Mouse (Mus musculus) left cerebral cortex, postnatal 36 days (tissue): ENCODE measurements around the gene Nectin1. TPM values are rescaled to one million over a fixed set of nuclear protein-coding genes. Genes with fewer than 3 reads are reported as not detected.

ENCODE experiments used
- DNase-seq, 2 experiments: peaks; one replicate each; pipeline ENCODE4 v3.0.0; 2021 to 2022; ENCODE audit warnings: low spot score in 2 of 2, mixed read lengths in 1 of 2
- intact Hi-C: fragments of 180-260 bp; cut with DNase I; formaldehyde crosslinking; loops from one replicate; pipeline ENCODE4 v1.15.1; 2025
- total RNA-seq, 2 experiments: library from RNA; stranded (reverse); gene quantifications; 2 replicates each; pipeline ENCODE4 v1.2.3; 2021

Gene Nectin1
- 100 to 1,000 TPM in 1 of 2 experiments, 10 to 100 TPM in 1; 84.8 to 103 TPM for total RNA-seq

DNA sequence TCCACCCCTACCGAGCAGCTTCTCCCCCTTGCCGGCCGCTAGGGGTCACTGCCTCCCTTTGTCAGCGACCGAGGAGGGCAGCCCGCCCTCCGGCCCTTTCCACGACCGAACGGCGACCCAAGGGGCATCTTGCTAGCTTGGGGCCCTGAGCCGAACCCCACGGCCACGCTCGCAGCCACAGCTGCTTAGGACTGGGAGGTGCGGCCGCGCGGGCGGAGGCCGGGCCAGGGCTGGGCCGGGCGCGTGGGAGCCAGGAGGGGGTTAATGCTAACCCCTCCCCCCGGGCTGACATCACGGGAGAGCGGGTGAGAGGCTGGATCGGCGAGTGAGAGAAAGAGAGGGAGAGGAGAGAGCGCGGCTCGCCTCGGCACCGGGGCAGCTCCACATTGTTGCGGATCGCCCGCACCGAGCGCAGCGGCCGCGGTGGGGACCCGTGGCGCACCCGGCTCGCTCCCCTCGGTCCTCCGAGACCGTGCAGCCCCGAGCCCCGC lies at the start of gene Nectin1:
Gene Nectin1 (plus strand): TSS at position 338 of the 491 bp plus-strand sequence.
- peak; percentile 88 to 91 for DNase-seq
- intact Hi-C loops, result loop anchor here (2.0 to 5.0 kb wide), 4 partner anchors 59 to 229 kb away; no protein-coding TSS in a partner anchor

DNA sequence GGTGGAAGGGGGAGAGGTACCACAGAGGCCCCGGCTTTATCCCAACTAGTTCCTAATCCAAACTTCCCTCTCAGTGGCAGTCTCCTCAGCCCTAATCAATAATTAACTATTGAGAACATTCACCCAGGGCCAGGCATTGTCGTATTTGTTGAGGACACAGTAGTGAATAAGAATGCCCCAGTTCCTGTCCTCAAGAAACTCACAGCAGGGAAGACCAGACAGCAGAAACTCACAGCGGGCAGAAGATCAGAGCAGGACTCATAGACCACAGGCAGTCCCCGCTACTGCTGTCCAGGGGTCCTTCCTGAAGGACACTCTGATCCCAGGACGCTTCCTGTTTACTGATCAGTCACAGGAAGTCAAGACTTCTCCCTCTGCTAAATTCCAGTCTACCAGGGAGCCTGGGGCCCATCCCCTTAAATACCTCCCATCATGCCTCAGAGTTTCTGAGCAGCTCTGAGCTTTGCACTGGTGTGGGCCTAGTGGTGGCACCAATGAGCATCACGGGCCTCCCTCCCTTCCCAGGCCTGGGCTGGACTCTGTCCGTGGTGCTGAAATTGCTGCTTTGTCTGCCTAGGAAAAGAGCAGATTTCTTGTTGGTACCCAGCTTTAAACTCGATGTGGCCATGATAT lies 45.6 kb upstream of the Nectin1 start:
- intact Hi-C loops, result no loop called here
- no peak for DNase-seq

DNA sequence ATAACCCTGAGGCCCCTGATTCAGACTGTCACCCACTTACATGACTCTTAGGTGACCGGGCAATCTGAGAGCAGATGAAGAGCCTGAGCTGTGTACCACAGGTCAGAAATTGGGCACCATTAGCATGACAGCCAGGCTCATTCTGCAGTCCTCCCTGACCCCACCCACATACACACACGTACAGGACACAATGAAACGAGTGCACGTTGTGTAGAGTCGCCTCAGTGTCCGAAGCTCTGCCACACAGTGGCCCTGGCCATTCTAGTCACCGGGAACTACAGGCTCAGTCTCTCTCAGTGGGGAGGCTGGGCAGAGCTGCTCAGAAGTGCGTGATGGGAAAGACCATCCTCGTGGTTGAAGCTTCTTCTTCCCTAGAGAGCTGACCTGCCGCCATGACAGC lies 44.9 kb upstream of the Nectin1 start:
- no peak for DNase-seq
- intact Hi-C loops, result no loop called here

DNA sequence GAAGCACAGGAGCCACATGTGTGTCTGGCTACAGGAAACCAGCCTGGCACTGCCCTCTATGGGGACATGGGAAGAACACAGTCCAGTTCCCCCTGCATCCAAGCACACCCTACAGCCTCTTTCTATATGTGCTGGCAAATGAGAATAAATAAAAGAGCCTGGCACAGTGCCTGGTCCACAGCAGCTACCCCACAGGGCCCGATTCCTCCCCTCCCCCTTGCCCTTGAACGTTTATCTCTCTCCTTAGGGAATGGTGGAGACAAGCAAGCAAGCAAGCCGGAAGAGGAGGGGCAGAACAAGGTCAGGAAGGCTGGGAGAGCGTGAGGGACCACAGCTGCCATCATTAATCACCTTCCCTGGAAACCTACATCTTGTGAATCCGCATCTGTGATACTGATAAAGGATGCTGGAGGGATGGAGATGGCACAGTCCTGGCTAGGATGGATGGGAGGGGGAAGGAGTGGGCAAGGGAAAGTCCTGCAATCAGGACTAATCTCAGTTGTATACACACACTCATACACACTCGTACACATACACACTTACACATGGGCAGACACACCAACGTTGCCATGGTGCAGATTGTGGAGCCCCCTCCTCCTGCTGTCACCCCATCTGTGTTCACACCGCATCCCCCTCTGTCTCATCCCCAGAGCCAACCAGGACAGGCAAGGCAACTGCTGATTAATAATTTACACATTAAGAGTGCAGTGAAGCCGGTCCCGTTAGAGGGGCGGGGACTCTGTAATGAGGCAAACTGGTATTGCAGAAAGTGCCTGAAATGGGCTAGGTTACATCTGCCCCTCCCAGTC lies 44.2 kb upstream of the Nectin1 start:
- intact Hi-C loops, result no loop called here
- DNase-seq, result no peak

DNA sequence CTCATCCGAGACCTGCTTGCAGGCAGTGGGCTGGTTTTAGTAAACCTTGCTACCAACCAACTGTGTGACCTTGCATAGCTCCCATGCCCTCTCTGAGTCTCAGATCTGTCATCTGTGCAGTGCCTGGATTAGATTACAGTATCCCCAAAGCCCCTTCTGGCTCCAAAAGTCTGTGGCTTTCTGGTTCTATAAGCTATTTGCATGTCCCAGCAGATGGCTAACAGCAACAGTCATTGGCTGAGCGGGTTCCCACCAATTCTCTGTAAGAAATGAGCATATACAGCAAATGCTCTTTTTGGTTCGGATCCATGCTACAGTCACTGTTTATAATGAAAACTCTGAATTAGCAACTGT lies 43.6 kb upstream of the Nectin1 start:
- DNase-seq, result no peak
- intact Hi-C loops, result no loop called here

DNA sequence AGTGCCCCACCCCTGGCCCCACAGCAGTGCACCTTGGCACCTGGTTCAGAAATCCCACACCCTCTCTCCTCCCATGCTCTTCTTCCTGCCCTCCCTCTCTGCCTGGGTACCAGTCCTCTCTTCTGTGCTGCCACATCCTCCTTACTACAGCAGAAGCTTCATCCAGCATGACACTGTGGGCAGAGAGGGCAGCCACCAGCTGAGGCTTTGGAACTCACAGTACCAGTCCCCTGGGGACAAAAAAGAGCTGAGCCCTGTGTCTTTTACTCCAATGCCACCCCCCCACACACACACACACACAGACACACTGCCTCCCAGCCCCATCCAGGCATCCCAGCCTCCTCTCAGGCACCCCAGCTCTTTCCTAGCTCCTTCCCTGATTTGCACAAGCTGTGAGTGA lies 42.0 kb upstream of the Nectin1 start:
- intact Hi-C loops, result no loop called here
- no peak for DNase-seq

DNA sequence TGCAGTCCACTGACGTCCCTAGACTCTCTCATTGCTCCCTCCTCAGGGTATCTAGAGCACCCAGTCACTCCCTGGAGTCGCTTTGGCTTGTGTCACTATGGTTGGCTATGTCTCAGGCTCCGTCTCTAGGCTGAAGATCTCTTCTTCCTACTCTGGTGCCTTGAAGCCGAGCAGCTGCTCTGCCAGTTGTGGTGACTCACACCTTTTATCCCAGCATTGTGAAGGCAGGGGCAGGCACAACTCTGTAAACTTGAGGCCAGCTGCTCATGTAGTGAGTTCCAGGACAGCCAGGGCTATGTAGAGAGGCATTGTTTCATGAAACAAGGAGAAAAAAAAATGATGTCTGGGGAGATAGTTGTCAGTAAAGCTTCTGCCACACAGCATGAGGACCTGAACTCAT lies 36.2 kb upstream of the Nectin1 start:
- no peak for DNase-seq
- intact Hi-C loops, result no loop called here

DNA sequence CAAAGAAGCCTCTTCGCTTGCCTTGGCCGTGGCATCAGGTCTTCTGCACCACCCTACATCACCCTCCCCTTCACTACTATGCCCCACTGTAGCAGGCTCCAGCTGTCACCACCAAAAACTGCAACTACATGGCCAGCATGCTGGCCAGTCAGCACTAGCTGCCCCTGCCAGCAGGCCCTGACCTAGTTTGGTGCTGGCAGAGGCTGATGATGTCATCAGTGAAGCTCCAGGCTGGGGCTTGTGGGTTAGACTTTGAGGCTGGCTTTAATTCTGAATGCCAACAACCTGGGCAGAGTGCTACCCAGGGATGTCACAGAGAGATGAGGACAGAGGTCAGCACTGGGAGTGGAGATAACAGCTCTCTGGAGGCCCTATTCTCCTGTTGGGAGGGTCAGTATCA lies 35.1 kb upstream of the Nectin1 start:
- no peak for DNase-seq
- intact Hi-C loops, result no loop called here

DNA sequence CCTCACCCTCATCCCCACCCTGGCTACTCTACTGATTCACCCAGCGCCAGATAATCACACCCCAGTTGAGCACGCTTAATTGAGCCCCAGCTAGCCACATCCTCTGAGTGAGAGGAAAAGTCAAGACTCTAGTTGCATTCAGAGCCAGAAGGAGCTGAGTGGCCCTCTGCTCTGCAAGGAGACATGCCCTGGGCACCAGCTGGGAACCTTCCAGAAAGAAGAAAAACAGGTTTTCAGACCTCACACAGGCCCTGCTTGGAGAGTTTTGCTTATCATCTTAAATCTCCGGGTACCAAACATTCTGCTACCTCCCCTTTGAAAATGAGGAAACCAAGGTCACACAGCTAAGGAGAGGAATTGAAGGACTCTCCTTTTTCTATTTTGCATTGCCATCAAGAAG lies 30.4 kb upstream of the Nectin1 start:
- no peak for DNase-seq
- intact Hi-C loops, result no loop called here

DNA sequence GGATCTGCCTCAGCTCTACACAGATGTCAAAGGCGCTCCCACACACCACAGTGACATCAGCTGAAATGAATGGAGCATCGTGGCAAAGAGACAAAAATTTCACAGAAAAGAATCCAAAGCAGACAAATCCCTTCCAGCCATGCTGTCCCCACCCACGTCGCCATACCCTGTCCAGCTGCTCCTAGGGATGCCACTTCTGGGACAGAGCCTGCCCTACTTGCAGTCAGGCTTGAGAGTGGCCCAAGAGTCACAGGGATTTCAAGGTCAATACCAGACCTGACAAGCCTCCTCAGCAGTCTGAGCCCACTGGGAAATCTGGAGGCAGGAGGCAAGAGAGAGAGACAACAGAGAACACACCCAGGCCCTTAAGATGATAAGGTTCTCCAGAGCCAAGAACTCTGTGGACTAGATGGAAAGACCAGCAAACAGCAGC lies 24.4 kb upstream of the Nectin1 start:
- intact Hi-C loops, result no loop called here
- peak in 1 of 2 experiments; percentile 22 for DNase-seq

DNA sequence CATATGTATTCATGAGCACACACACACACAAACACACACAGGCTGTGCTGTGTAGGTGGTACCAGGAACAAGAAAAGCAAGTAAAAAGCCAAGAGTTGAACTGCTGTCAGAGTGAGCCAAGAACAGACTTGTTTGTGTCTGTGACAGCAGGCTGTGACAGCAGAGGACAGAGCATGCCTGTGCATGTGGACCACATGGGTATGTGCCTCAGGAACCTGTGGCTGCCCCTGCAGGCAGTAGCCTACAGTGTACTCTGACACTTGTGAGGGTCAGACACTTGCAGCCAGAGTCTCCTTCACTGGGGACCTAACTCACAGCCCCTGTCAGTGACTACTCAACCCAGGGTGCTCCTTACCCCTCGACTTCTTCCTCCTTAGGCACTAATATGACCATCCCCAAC lies 23.7 kb upstream of the Nectin1 start:
- no peak for DNase-seq
- intact Hi-C loops, result no loop called here

DNA sequence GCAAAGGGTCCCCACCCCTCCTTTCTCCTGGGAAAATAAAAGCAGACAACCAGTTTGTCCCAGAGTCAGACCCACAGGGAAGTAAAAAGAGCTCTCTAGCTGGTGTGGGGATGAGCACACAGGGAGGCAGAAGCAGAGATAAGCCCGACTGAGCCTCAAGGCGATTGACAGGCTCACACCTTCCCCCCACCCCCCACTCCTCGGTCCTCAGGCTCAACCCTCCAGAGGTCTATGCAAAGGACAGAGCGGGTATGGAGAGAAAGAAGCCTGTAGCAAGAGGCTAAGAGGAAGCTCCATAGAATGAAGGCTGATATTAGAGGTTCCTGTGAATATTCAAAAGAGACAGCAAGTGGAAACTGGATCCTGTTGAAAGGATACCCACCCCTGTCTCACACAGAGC lies 19.7 kb upstream of the Nectin1 start:
- intact Hi-C loops, result no loop called here
- no peak for DNase-seq

DNA sequence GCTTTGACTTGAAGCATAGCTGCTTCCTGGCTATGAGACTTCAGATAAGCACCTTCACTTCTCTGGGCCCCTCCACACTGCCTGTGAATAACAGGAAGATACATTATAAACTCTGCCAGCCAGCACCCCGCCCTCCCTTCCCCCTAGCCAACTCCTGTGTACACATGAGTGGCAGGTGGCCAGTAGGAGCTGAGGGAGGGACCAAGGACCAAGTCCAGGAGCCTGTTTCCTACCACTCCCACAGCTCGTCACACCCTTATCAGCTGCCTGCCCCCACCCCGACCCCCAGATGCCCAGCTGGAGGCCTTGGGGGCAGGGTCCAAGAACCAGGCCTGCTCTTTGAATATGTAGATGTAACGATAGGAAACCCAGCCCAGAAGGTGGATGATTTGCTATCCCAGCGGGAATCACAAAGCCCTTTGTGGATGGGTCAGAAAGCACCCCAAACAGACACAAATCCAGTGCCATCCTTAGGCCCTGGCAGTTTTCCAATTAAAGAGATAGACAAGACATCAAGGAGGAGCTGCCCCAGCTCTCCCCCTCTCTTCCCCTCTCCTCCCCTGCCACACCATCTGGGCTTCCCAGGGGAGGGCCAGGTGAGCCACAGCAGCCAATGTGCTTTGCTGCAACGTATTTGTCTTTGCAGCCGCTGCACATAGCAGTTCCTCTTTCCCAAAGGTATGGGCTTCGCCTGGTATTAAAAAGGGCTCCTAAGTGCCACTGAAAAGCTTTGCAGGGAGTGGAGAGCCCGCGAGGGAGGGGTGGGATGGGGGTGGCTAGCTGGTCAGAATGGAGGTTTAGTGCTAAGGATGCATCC lies 14.1 kb upstream of the Nectin1 start:
- DNase-seq, result no peak
- intact Hi-C loops, result no loop called here

DNA sequence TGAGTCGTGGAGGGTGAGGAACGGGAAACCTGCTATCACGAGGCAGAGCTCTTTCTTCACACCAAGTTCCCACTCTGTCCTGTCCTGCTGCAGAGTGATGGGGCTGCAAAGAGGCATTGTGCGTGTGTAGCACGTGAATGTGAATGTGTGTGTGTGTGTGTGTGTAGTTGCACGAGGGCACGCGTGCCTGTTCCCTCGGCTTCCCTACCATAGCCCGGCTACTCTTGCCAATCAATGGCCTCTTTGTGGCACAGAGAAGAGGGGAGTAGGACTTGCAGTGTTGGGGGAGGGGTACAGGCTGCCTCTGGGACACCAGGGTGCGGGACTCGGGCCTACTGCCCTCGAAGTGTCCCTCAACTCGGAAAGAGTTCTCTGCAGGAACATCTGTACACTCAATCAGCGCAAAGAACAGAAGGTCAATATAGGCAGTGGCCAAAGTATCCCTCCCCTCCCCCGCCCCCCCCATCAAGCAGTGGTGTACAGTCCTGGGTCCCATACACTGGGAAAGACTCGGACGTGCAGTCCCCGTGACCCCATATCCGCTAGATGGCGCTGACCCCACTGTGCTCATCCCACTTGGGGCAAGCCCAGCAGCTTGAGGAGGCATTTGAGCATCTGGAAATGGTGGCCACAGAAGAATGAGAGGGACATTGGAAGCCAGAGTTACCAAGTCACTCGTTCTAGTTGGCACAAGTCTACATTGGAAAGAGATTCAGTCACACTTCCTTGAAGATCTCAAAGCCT lies 13.3 kb upstream of the Nectin1 start:
- intact Hi-C loops, result no loop called here

DNA sequence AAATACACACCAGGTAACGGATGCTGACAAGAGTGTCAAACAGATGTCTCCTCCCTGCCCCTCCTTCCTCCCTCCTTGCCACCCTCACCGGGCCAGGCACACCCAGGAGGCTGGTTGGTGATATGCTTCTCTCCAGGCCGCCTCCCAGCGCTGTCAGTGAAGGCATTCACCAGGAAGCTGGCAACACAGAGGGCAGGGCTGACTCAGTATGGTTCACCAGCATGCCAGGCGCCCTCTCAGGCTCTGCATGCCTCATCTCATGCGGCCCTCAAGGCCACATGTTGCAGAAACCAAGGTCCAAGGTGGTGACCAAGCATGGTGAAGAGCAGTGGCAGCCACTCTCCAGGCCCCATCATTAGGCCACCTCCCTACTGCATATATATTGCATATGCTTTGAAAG lies 11.9 kb upstream of the Nectin1 start:
- intact Hi-C loops, result no loop called here

More for the DNA sequence above, 13.3 kb upstream of the Nectin1 start:
- no peak for DNase-seq

DNA sequence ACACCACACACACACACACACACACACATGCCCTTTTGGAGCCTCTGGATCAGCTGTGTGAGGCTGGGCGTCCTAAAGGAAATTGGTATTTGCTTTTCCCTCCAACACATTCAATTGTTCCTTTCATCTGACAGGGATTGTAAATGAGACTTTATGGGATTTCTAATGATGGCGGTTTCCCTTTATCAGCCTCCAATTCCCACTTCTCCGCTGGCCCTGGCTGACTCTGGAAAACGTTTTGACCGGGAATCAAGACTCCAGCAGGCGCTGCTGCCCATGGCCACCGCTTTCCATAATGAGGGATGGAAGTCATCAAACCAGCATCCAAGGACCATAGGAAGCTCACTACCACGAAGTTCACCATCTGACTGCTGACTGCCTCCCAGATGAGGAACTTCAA lies 11.1 kb upstream of the Nectin1 start:
- intact Hi-C loops, result no loop called here
- no peak for DNase-seq

More for the DNA sequence above, 11.9 kb upstream of the Nectin1 start:
- DNase-seq, result no peak

DNA sequence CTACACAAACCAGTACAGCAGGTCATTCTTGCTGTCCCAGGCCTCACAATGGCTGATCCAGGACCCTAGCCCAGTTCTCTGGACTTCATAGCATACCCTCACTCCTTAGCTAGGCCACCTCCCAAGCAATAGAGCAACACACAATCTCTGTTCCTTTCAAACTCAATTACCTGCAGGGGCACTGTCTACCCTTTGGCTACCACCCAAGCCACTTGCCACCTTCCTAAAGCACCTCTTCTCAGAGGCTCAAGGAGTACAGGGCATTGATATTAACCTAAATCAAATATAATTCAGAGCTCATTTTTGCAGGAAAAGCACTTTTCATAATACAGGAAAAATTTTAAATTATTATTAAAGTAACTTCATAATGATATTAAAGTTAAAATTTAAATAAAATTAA lies 8.8 kb upstream of the Nectin1 start:
- intact Hi-C loops, result no loop called here
- DNase-seq, result no peak

DNA sequence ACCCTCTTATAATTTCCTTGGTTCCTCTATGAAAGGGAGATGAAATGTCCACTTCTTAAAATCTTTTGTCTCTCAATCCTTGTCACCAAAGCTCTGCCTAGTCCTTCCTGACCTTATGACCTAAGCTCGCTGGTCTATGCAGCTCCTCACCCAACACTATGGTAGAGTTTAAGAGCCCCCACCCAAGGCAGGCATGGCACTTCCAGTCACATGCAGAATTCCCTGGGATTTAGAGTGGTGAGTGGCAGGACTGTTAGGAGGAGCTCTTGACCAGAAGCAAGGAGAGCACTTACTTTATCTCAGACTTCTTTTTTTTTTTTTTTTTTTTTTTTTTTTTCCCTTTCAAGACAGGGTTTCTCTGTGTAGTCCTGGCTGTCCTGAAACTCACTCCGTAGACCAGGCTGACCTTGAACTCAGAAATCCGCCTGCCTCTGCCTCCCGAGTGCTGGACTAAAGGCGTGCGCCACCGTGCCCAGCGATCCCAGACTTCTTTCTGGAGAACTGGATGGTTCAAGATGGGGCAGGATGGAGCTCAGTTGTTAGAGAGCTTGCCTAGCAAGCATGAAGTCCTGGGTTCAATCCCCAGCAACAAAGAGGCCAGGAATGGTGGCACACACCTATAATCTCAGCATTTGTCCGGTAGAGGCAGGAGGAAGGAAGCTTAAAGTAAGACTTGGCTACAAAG lies 7.6 kb upstream of the Nectin1 start:
- intact Hi-C loops, result no loop called here
- DNase-seq, result no peak

DNA sequence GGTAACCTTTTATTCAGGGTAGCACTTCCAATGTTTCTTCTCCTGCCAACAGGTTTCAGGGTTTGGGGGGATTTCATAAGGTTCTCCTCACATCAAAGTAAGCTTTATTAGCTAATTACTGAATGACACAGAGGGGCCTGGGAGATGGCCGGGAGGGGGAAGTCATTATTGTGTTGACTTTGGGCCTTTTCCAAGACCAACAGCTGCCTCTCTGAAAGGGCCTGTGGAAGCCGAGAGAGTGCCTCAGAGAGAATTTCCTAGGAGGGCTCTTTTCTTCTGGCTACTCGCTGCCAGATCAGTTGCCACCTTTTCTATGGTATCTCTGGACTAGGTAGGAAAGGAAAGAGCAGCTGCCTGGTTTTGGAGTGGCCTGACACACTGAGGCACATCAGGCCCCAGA lies 6.5 kb upstream of the Nectin1 start:
- no peak for DNase-seq
- intact Hi-C loops, result no loop called here
